Mouse (Mus musculus): ENCODE data around the gene Bcat1. TPM values are rescaled to one million over a fixed set of nuclear protein-coding genes. Genes with fewer than 3 reads are reported as not detected.

Gene Bcat1
- polyA plus RNA-seq, 1 experiment = 84.2 TPM

- no peaks in the 10 kb centered on the region for H3K36me3 ChIP-seq (ENCODE audit: control insufficient read depth, insufficient read depth)
- H3K4me3 ChIP-seq = no peak overlapping the region
- H3K4me2 ChIP-seq (ENCODE audit: low read depth) = no peak overlapping the region
- H3K27me3 ChIP-seq (ENCODE audit: control insufficient read depth, insufficient read depth, insufficient read length) = no peaks in the 10 kb centered on the region
- H3ac ChIP-seq (ENCODE audit: control insufficient read depth, insufficient read length) = no peak overlapping the region
- TF ChIP-seq MYOG (IDR thresholded peaks at IDR 0.05; ENCODE audit: control insufficient read depth in 1 of 3, insufficient read depth in 1 of 3, insufficient read length in 2 of 3, low read depth in 2 of 3) (no peak), E2F4 (IDR thresholded peaks at IDR 0.05; ENCODE audit: insufficient read depth) (no peak)
- H3K79me2 ChIP-seq (ENCODE audit: control insufficient read depth, insufficient read depth) = no peaks in the 10 kb centered on the region
These were observed 13.4 kb upstream of the Bcat1 start for GRCm38 (mm10) chr6:145089373-145089772.

- no peaks in the 10 kb centered on the region for H3K79me2 ChIP-seq (ENCODE audit: control insufficient read depth, insufficient read depth)
- TF ChIP-seq REST (IDR thresholded peaks at IDR 0.05; ENCODE audit: insufficient read depth, insufficient read length) (no peak), SRF (IDR thresholded peaks at IDR 0.05; ENCODE audit: control insufficient read depth, insufficient read length, low read depth) (no peak), MYOD1 (IDR thresholded peaks at IDR 0.05; ENCODE audit: control insufficient read depth in 1 of 3, insufficient read length in 2 of 3, low read depth in 2 of 3) (no peak), E2F4 (IDR thresholded peaks at IDR 0.05; ENCODE audit: insufficient read depth) (no peak), TCF12 (IDR thresholded peaks at IDR 0.05; ENCODE audit: insufficient read depth, poor library complexity, severe bottlenecking) (no peak), MYOG (IDR thresholded peaks at IDR 0.05; ENCODE audit: control insufficient read depth in 1 of 3, insufficient read depth in 1 of 3, insufficient read length in 2 of 3, low read depth in 2 of 3) (no peak), MAX (IDR thresholded peaks at IDR 0.05; ENCODE audit: low read depth) (no peak), USF1 (IDR thresholded peaks at IDR 0.05; ENCODE audit: low read depth) (no peak), TCF3 (IDR thresholded peaks at IDR 0.05; ENCODE audit: insufficient read length, low read depth) (no peak), POLR2A (IDR thresholded peaks at IDR 0.05; ENCODE audit: insufficient read length, low read depth) (no peak)
- no peak overlapping the region for H3K4me3 ChIP-seq
These were observed 12.6 kb upstream of the Bcat1 start for GRCm38 (mm10) chr6:145088451-145089113.

GRCm38 (mm10) chr6:145084343-145085117 lies 8.5 kb upstream of the Bcat1 start:
- no peaks in the 10 kb centered on the region for H3K27me3 ChIP-seq (ENCODE audit: control insufficient read depth, insufficient read depth, insufficient read length)
- H3ac ChIP-seq (ENCODE audit: control insufficient read depth, insufficient read length) = no peak overlapping the region
- H3K4me2 ChIP-seq (ENCODE audit: low read depth) = no peak overlapping the region
- no peaks in the 10 kb centered on the region for H3K36me3 ChIP-seq (ENCODE audit: control insufficient read depth, insufficient read depth)
- H3K4me3 ChIP-seq = no peak overlapping the region
- no peaks in the 10 kb centered on the region for H3K79me2 ChIP-seq (ENCODE audit: control insufficient read depth, insufficient read depth)
- TF ChIP-seq SRF (IDR thresholded peaks at IDR 0.05; ENCODE audit: control insufficient read depth, insufficient read length, low read depth) (no peak), CEBPB (IDR thresholded peaks at IDR 0.05; ENCODE audit: insufficient read depth, poor library complexity, severe bottlenecking) (no peak), TCF3 (IDR thresholded peaks at IDR 0.05; ENCODE audit: insufficient read length, low read depth) (no peak), MYOG (IDR thresholded peaks at IDR 0.05; ENCODE audit: control insufficient read depth in 1 of 3, insufficient read depth in 1 of 3, insufficient read length in 2 of 3, low read depth in 2 of 3) (no peak), USF1 (IDR thresholded peaks at IDR 0.05; ENCODE audit: low read depth) (no peak)

More at GRCm38 (mm10) chr6:145088451-145089113, 12.6 kb upstream of the Bcat1 start:
- Histone ChIP-seq H3K36me3 (ENCODE audit: control insufficient read depth, insufficient read depth) (no peaks in the 10 kb centered on the region), H3K27me3 (ENCODE audit: control insufficient read depth, insufficient read depth, insufficient read length) (no peaks in the 10 kb centered on the region), H3ac (ENCODE audit: control insufficient read depth, insufficient read length) (no peak overlapping the region), H3K4me2 (ENCODE audit: low read depth) (no peak overlapping the region)

- no peak overlapping the region for H3K4me3 ChIP-seq
- no peaks in the 10 kb centered on the region for H3K79me2 ChIP-seq (ENCODE audit: control insufficient read depth, insufficient read depth)
- TF ChIP-seq TCF3 (IDR thresholded peaks at IDR 0.05; ENCODE audit: insufficient read length, low read depth) (no peak), TCF12 (IDR thresholded peaks at IDR 0.05; ENCODE audit: insufficient read depth, poor library complexity, severe bottlenecking) (no peak), CEBPB (IDR thresholded peaks at IDR 0.05; ENCODE audit: insufficient read depth, poor library complexity, severe bottlenecking) (no peak), REST (IDR thresholded peaks at IDR 0.05; ENCODE audit: insufficient read depth, insufficient read length) (no peak), POLR2AphosphoS2 (IDR thresholded peaks at IDR 0.05; ENCODE audit: insufficient read length, low read depth) (no peak), MYOD1 (IDR thresholded peaks at IDR 0.05; ENCODE audit: control insufficient read depth in 1 of 3, insufficient read length in 2 of 3, low read depth in 2 of 3) (no peak), E2F4 (IDR thresholded peaks at IDR 0.05; ENCODE audit: insufficient read depth) (no peak), USF1 (IDR thresholded peaks at IDR 0.05; ENCODE audit: low read depth) (no peak), MAX (IDR thresholded peaks at IDR 0.05; ENCODE audit: low read depth) (no peak), SRF (IDR thresholded peaks at IDR 0.05; ENCODE audit: control insufficient read depth, insufficient read length, low read depth) (no peak), POLR2A (IDR thresholded peaks at IDR 0.05; ENCODE audit: insufficient read length, low read depth) (no peak), MYOG (IDR thresholded peaks at IDR 0.05; ENCODE audit: control insufficient read depth in 1 of 3, insufficient read depth in 1 of 3, insufficient read length in 2 of 3, low read depth in 2 of 3) (no peak)
- H3K36me3 ChIP-seq (ENCODE audit: control insufficient read depth, insufficient read depth) = no peaks in the 10 kb centered on the region
- H3K4me2 ChIP-seq (ENCODE audit: low read depth) = no peak overlapping the region
- no peaks in the 10 kb centered on the region for H3K27me3 ChIP-seq (ENCODE audit: control insufficient read depth, insufficient read depth, insufficient read length)
- H3ac ChIP-seq (ENCODE audit: control insufficient read depth, insufficient read length) = no peak overlapping the region
These were observed 5.7 kb upstream of the Bcat1 start for GRCm38 (mm10) chr6:145081721-145082120.

Measured in myocyte (in vitro differentiated cells).